Mouse (Mus musculus) thymus, postnatal 14 days (tissue): Measurements from ENCODE around the gene Zc3h18.

Source experiments
- DNase-seq: peaks from one replicate; pipeline ENCODE4 v3.0.0; 2021

Gene Zc3h18

GRCm38 (mm10) chr8:122376365-122377231 is at the start of gene Zc3h18:
TSS of gene Zc3h18 (plus strand) at chr8:122376609.
- DNase-seq = peak; percentile 100

GRCm38 (mm10) chr8:122329072-122329471 is 47.3 kb upstream of the Zc3h18 start:
- DNase-seq = no peak

- DNase-seq = no peak
These were observed 46.7 kb upstream of the Zc3h18 start for GRCm38 (mm10) chr8:122329553-122330239.

GRCm38 (mm10) chr8:122330446-122331133 is 45.8 kb upstream of the Zc3h18 start:
- DNase-seq = no peak

- peak; percentile 39 for DNase-seq
These were observed 45.3 kb upstream of the Zc3h18 start for GRCm38 (mm10) chr8:122331134-122331523.

GRCm38 (mm10) chr8:122332753-122333506 is 43.5 kb upstream of the Zc3h18 start:
- peak; percentile 84 for DNase-seq

- DNase-seq = no peak
These were observed 42.9 kb upstream of the Zc3h18 start for GRCm38 (mm10) chr8:122333531-122333930.

- DNase-seq = no peak
These were observed 41.5 kb upstream of the Zc3h18 start for GRCm38 (mm10) chr8:122334791-122335490.

GRCm38 (mm10) chr8:122335638-122336250 is 40.7 kb upstream of the Zc3h18 start:
- no peak for DNase-seq

- no peak for DNase-seq
These were observed 40.0 kb upstream of the Zc3h18 start for GRCm38 (mm10) chr8:122336251-122336910.

GRCm38 (mm10) chr8:122338852-122339251 is 37.6 kb upstream of the Zc3h18 start:
- no peak for DNase-seq

GRCm38 (mm10) chr8:122340761-122341160 is 35.6 kb upstream of the Zc3h18 start:
- no peak for DNase-seq

- no peak for DNase-seq
These were observed 34.6 kb upstream of the Zc3h18 start for GRCm38 (mm10) chr8:122341790-122342189.

- DNase-seq = no peak
These were observed 34.0 kb upstream of the Zc3h18 start for GRCm38 (mm10) chr8:122342362-122342761.

- DNase-seq = peak; percentile 57
These were observed 33.6 kb upstream of the Zc3h18 start for GRCm38 (mm10) chr8:122342806-122343209.

- DNase-seq = no peak
These were observed 33.1 kb upstream of the Zc3h18 start for GRCm38 (mm10) chr8:122343341-122343740.

GRCm38 (mm10) chr8:122343758-122344157 is 32.7 kb upstream of the Zc3h18 start:
- DNase-seq = peak; percentile 70

GRCm38 (mm10) chr8:122344219-122344618 is 32.2 kb upstream of the Zc3h18 start:
- no peak for DNase-seq

- DNase-seq = peak; percentile 26
These were observed 31.0 kb upstream of the Zc3h18 start for GRCm38 (mm10) chr8:122345181-122346095.
